Comparison of ENCODE assay signal across 8 mouse cellular contexts in the genomic region with DNA sequence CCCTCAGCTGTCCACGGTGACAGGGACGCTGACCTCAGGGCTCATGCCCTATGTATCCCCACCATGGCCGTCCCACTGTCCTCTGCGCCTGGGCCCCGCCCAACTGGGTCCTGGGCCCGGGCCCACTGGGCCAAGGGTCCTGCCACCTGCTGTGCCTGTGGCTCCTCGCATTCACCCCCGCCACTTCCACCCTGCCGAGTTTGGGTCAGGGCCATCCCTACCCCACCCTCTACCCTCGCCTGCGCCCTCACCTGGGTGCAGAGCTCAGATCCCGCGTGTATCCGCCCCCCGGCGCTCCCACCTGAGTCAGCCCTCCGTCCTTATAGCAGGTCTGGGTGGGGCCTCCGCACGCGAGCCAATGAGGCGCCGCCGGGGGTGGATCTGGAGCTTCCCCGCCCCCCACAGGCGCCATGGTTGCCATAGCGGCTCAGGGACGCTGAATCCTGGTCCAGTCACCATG. TPM values are rescaled to one million over a fixed set of nuclear protein-coding genes. Genes with fewer than 3 reads are reported as not detected.
A peak's percentile ranks its signal among the peaks of the same experiment; 100 is the strongest.
DNase-seq lines count a peak whose midpoint lies in the region; ATAC-seq and TF ChIP-seq lines count a peak whose summit lies in the region.

A gene (minus strand): TSS at position 346 of the 460 bp plus-strand sequence.

- under 1% methylated on average over 27 of the region's 27 CpGs for WGBS in forebrain, embryonic 10.5 days
- 2% methylated on average over 27 of the region's 27 CpGs for WGBS in heart, embryonic 14.5 days
- 1% methylated on average over 27 of the region's 27 CpGs for WGBS in kidney, embryonic 14.5 days
- under 1% methylated on average over 27 of the region's 27 CpGs for WGBS in lung, embryonic 16.5 days

- 0 out of 2 replicates have a peak within 1 kb of the TSS, but pooled peaks have one; percentile 27 for H3K27ac ChIP-seq in forebrain, embryonic 10.5 days
- H3K27ac ChIP-seq in heart, embryonic 14.5 days (replicated peaks in 1 of 2; ENCODE audit: control insufficient read depth in 1 of 2, insufficient read depth in 1 of 2, low read depth in 2 of 2, low read length in 2 of 2) = no peak within 1 kb of the TSS
- no peak within 1 kb of the TSS for H3K27ac ChIP-seq in kidney, embryonic 14.5 days (ENCODE audit: low read depth, low read length)
- H3K27ac ChIP-seq in lung, embryonic 16.5 days (ENCODE audit: low read length) = no peak within 1 kb of the TSS

- peak within 1 kb of the TSS; percentile 21; the same call in 1 of the 2 replicates for H3K9ac ChIP-seq in heart, embryonic 14.5 days (ENCODE audit: low read length)
- H3K9ac ChIP-seq in kidney, embryonic 14.5 days (ENCODE audit: low read depth, low read length) = no peak within 1 kb of the TSS
- peak within 1 kb of the TSS; percentile 31 for H3K9ac ChIP-seq in lung, embryonic 16.5 days (ENCODE audit: low read length)

- H3K9me3 ChIP-seq in E14TG2a.4 (ENCODE audit: low read length) = peaks cover 3% of the 10 kb centered on the region
- H3K9me3 ChIP-seq in forebrain, embryonic 10.5 days = peaks cover 5% of the 10 kb centered on the region
- peaks cover 3% of the 10 kb centered on the region for H3K9me3 ChIP-seq in heart, embryonic 14.5 days (ENCODE audit: control insufficient read depth, low read length)
- H3K9me3 ChIP-seq in kidney, embryonic 14.5 days (ENCODE audit: control insufficient read depth, low read length) = peaks cover 2% of the 10 kb centered on the region
- peaks cover 3% of the 10 kb centered on the region for H3K9me3 ChIP-seq in lung, embryonic 16.5 days (ENCODE audit: control insufficient read depth, low read length)

- H3K4me2 ChIP-seq in heart, embryonic 14.5 days (ENCODE audit: low read length) = peak within 1 kb of the TSS; percentile 66
- peak within 1 kb of the TSS; percentile 61 for H3K4me2 ChIP-seq in kidney, embryonic 14.5 days (replicated peaks; ENCODE audit: low read depth, low read length)
- H3K4me2 ChIP-seq in lung, embryonic 16.5 days (ENCODE audit: low read depth, low read length) = peak within 1 kb of the TSS; percentile 59

- no peak for TF ChIP-seq CTCF in E14TG2a.4 (conservative IDR thresholded peaks at IDR 0.05; ENCODE audit: low read length)

- peak within 1 kb of the TSS; percentile 85 for H3K4me3 ChIP-seq in E14TG2a.4 (replicated peaks; ENCODE audit: low read length)
- H3K4me3 ChIP-seq in forebrain, embryonic 10.5 days = peak within 1 kb of the TSS; percentile 49
- H3K4me3 ChIP-seq in heart, embryonic 14.5 days (ENCODE audit: control insufficient read depth in 1 of 2, insufficient read depth in 1 of 2, low read depth in 1 of 2, low read length in 2 of 2) = peak within 1 kb of the TSS; percentile 25 to 28; a peak in 3 of 4 replicates
- peak within 1 kb of the TSS; percentile 35 for H3K4me3 ChIP-seq in kidney, embryonic 14.5 days (ENCODE audit: low read length)
- H3K4me3 ChIP-seq in lung, embryonic 16.5 days (ENCODE audit: low read length) = peak within 1 kb of the TSS; percentile 40

- ATAC-seq in heart, embryonic 14.5 days (ENCODE audit: insufficient number of reproducible peaks, insufficient read depth, low FRiP score, low read depth) = no peak
- ATAC-seq in kidney, embryonic 14.5 days (ENCODE audit: low FRiP score, low TSS enrichment) = peak; percentile 36; the same call in 1 of the 2 replicates
- peak; percentile 68 for ATAC-seq in lung, embryonic 16.5 days (ENCODE audit: low read depth)

- no peaks in the 10 kb centered on the region for H3K36me3 ChIP-seq in E14TG2a.4 (ENCODE audit: insufficient read depth, low read length)
- 0 out of 2 replicates have a peak, but pooled peaks cover under 1% of the 10 kb centered on the region for H3K36me3 ChIP-seq in forebrain, embryonic 10.5 days (replicated peaks)
- no peaks in the 10 kb centered on the region for H3K36me3 ChIP-seq in heart, embryonic 14.5 days (ENCODE audit: control insufficient read depth, insufficient read depth, low read length)
- H3K36me3 ChIP-seq in kidney, embryonic 14.5 days (ENCODE audit: control insufficient read depth, insufficient read depth, low read length) = no peaks in the 10 kb centered on the region
- no peaks in the 10 kb centered on the region for H3K36me3 ChIP-seq in lung, embryonic 16.5 days (ENCODE audit: control insufficient read depth, insufficient read depth, low read length)

- peak; percentile 67 to 73 for DNase-seq in adrenal gland, adult 18-20 months (ENCODE audit: low spot score in 2 of 2)
- DNase-seq in forebrain, embryonic 10.5 days (ENCODE audit: extremely low spot score, low spot score) = peak; percentile 57
- DNase-seq in retina, postnatal 1 day = peak; percentile 71
- no peak for DNase-seq in spleen, adult 18-20 months

- peaks cover 58% of the 10 kb centered on the region for H3K27me3 ChIP-seq in E14TG2a.4 (ENCODE audit: insufficient read depth, low read length)
- H3K27me3 ChIP-seq in forebrain, embryonic 10.5 days (ENCODE audit: poor library complexity, severe bottlenecking) = peaks cover 65% of the 10 kb centered on the region
- peaks cover 54% of the 10 kb centered on the region for H3K27me3 ChIP-seq in heart, embryonic 14.5 days (ENCODE audit: control insufficient read depth, insufficient read depth, low read length)
- peaks cover 37% of the 10 kb centered on the region for H3K27me3 ChIP-seq in kidney, embryonic 14.5 days (ENCODE audit: control insufficient read depth, insufficient read depth, low read length)
- peaks cover 44% of the 10 kb centered on the region for H3K27me3 ChIP-seq in lung, embryonic 16.5 days (ENCODE audit: control insufficient read depth, insufficient read depth, low read depth, low read length)

- H3K4me1 ChIP-seq in E14TG2a.4 (replicated peaks; ENCODE audit: low read depth, low read length) = peaks cover 57% of the 10 kb centered on the region
- peaks cover 25% of the 10 kb centered on the region for H3K4me1 ChIP-seq in forebrain, embryonic 10.5 days
- H3K4me1 ChIP-seq in heart, embryonic 14.5 days (ENCODE audit: control insufficient read depth in 2 of 2, insufficient read depth in 2 of 2, low read length in 2 of 2) = peaks cover 15 to 17% of the 10 kb centered on the region in 2 experiments
- peaks cover 12% of the 10 kb centered on the region; the same call in 1 of the 2 replicates for H3K4me1 ChIP-seq in kidney, embryonic 14.5 days (ENCODE audit: control insufficient read depth, insufficient read depth, low read length)
- peaks cover 9% of the 10 kb centered on the region for H3K4me1 ChIP-seq in lung, embryonic 16.5 days (replicated peaks; ENCODE audit: control insufficient read depth, insufficient read depth, low read length)

RNA-seq across cellular contexts. Expression of the gene that starts here (rescaled TPM):
- total RNA-seq in adrenal gland, adult 18-20 months (2021) = 10 to 100 TPM; 53.7 to 67.4 TPM
- 0.25 and 0.33 TPM in 2 replicates for polyA plus RNA-seq in forebrain, embryonic 10.5 days (2016; fragmentation: Nextera tagmentation; extraction: Ambion mirVana)
- 0.88 and 1.1 TPM in 2 replicates for polyA plus RNA-seq in heart, embryonic 14.5 days (2014; fragmentation: Nextera tagmentation; extraction: Ambion mirVana)
- 1.1 and 1.3 TPM in 2 replicates for polyA plus RNA-seq in kidney, embryonic 14.5 days (2014; fragmentation: Nextera tagmentation; extraction: Ambion mirVana)
- polyA plus RNA-seq in lung, embryonic 16.5 days (2015; fragmentation: Nextera tagmentation; extraction: Ambion mirVana) = 1.3 and 2.1 TPM in 2 replicates

Comparison
In these comparisons a context has a peak if more than half of its experiments do, and no peak if none do; other contexts are left out.
1. Peak in DNase-seq, H3K4me3 ChIP-seq and H3K27ac ChIP-seq in forebrain, embryonic 10.5 days; RNA of the gene not detected or under 1 TPM.
2. H3K4me3 ChIP-seq: peak in every context shown above with its lines; median percentile 85 in E14TG2a.4; 49 in forebrain, embryonic 10.5 days; 40 in lung, embryonic 16.5 days; 35 in kidney, embryonic 14.5 days; 26 in heart, embryonic 14.5 days.
3. DNase-seq: peak in adrenal gland, adult 18-20 months (2 of 2) and retina, postnatal 1 day (single experiment); none in spleen, adult 18-20 months (0 of 2).
4. Peak in every context shown above with its lines, with median percentiles within 50 percentile points of each other: H3K4me2 ChIP-seq.